Mouse (Mus musculus): Measurements from ENCODE around the gene Yy1.

Yy1 gene

DNA sequence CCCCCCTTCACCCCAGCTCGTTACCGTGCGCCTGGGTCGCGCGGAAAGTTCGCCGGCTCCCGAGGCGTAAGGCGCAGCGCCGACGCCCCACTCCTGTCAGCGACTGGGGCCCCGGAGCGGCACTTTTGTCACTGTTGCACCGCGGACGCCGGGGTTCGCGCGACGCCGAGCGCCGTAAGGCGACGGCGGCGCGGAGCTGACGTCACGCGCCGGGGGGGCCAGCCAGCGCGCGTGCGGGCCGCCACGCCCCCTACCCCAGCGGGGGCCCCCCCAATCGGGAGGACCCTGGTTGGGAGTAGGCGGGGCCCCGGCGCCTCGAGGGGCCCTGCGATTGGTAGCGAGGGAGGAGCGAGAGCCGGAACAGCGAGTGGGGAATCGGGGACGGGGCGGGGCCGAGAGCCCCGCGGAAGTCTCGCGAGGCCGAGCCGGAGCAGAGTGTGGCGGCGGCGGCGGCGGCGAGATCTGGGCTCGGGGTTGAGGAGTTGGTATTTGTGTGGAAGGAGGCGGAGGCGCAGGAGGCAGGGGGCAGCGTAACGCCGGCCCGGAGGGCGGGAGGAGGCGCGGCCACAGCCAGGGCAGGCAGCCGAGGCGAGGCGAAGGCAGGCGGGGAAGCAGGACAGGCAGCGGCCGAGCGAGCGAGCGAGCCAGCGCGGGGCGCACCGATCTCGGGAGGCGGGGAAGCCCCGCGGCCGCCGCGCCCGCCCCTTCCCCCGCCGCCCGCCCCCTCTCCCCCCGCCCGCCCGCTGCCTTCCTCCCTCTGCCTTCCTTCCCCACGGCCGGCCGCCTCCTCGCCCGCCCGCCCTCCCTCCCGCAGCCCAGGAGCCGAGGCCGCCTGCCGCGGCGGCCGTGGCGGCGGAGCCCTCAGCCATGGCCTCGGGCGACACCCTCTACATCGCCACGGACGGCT, at the start of gene Yy1:
Gene Yy1 (plus strand): TSS at position 428 of the 907 bp plus-strand sequence.
- DNase-seq (ENCODE audit: low read depth in 2 of 2, low spot score in 2 of 2) = peak; percentile 98 to 99

- no peak for DNase-seq (ENCODE audit: low read depth in 2 of 2, low spot score in 2 of 2)
These were observed 46.8 kb upstream of the Yy1 start for GRCm38 (mm10) chr12:108745990-108746389.

GRCm38 (mm10) chr12:108749019-108749418, 43.8 kb upstream of the Yy1 start:
- no peak for DNase-seq (ENCODE audit: low read depth in 2 of 2, low spot score in 2 of 2)

DNA sequence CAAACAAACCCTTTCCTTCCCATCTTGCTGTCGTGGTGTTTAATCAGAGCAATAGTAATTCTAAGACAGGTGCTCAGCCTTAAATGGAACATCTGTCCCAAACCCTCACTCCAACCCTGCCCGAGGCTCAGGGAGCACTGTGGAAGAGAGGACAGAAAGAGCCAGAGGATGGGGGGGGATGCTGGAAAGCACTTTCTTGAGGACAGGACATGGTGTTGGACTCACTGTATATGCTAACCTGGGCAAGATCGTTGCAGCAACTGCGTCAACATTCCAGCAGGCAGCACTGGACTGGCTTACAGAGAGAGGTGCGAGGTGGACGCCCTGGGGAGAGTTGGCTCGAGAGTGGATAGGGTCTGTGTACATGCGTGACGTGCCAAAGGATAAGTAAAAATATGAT, 43.3 kb upstream of the Yy1 start:
- DNase-seq (ENCODE audit: low read depth in 2 of 2, low spot score in 2 of 2) = no peak

- DNase-seq (ENCODE audit: low read depth in 2 of 2, low spot score in 2 of 2) = no peak
These were observed 42.5 kb upstream of the Yy1 start for GRCm38 (mm10) chr12:108750226-108750625.

- no peak for DNase-seq (ENCODE audit: low read depth in 2 of 2, low spot score in 2 of 2)
These were observed 41.0 kb upstream of the Yy1 start for GRCm38 (mm10) chr12:108751790-108752189.

- DNase-seq (ENCODE audit: low read depth in 2 of 2, low spot score in 2 of 2) = no peak
These were observed 37.6 kb upstream of the Yy1 start for GRCm38 (mm10) chr12:108755141-108755540.

DNA sequence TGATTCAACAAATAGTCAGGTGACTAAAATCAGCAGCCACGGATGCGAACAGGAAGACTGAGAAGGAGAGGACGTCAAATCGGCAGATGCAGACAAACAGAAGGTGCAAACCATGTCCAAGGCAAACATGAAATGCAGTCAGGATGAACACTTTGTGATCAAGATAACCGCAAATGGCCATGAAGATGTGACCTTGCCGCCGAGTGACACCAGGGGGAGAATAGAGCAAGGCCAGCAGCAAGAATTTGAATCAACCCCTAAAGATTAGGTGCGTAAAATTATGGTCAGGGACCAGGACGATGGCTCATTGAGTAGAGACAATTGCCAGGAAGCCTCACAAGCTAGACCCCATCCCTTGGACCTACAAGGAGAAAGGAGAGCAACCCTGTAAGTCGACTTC, 36.2 kb upstream of the Yy1 start:
- DNase-seq (ENCODE audit: low read depth in 2 of 2, low spot score in 2 of 2) = no peak

GRCm38 (mm10) chr12:108757717-108758257, 35.0 kb upstream of the Yy1 start:
- peak; percentile 99 for DNase-seq (ENCODE audit: low read depth in 2 of 2, low spot score in 2 of 2)

DNA sequence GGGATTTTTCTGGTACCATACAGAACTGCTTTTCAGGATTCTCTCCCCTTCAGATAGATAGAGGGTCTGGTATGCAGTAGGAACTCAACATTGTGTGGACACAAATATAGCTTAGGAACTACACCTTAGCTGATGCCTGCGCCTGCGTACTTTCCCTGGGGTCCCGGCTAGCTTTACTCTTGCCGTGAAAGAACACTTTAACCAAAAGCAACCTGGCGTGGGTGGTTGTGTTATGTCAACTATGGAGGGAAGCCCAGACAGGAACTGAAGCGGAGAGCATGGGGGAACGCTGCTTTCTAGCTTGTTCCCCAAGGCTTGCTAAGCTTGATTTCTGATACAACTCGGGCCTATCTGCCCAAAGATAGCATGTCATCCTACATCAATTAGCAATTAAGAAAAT, 34.5 kb upstream of the Yy1 start:
- DNase-seq (ENCODE audit: low read depth in 2 of 2, low spot score in 2 of 2) = no peak

DNA sequence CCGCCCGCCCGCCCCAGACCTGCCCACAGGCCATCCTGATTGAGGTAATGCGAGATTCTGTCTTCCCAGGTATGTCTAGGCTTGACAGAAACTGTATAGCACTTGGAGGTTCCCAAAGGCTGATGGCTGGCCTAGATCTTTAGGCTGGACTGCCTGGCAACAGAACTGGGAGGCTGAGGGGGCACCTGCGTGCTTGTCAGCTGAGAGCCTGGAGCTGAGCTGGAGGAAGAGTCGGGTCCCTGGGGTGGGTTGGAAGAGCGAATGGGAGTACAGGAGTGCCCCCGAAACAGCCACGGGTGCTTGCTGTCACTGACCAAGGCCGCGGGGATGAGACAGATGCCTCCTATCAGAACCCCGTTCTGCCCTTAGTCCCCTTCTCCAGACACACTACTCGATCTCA, 34.1 kb upstream of the Yy1 start:
- no peak for DNase-seq (ENCODE audit: low read depth in 2 of 2, low spot score in 2 of 2)

GRCm38 (mm10) chr12:108759266-108759665, 33.5 kb upstream of the Yy1 start:
- DNase-seq (ENCODE audit: low read depth in 2 of 2, low spot score in 2 of 2) = no peak

DNA sequence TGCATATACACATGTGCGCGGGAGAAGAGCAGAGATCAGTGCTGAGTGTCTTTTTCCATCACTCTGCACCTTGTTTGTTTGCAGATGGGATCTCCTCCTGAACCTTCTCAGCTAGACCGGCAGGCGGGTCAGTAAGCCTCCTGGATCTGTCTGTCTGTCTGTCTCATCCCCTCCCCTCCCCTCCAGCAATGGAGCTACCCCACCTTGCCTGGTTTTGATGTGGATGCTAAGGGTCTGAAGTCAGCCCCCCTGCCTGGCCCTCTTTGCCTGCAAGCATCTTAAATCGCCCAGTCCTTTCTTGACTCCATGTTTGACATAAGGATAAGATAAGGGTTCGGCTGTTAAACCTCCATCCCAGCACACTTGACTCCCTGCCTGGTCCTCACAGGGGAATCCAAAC, 32.8 kb upstream of the Yy1 start:
- DNase-seq (ENCODE audit: low read depth in 2 of 2, low spot score in 2 of 2) = no peak

DNA sequence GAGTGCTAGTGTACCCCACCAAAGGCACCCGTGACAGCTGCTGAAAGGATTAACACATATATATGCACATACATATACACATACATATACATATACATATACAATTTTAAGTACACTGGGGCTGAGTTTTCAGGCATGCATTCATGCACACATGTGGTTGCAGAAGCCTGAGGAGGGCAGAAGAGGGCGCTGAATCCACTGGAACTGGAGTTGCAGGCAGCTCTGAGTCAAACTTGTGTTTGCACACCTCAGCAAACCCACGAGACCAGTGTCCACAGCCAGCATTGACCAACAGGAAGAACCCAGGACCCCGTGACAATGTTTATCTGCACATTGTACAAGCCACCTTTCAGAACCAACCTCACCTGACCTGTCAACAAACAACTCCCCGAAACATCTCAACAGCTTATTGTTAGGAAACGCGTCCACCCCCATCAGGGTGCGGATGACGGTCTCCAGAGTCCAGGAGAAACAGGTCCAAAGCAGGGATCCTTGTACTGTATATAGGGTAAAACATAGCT, 32.2 kb upstream of the Yy1 start:
- no peak for DNase-seq (ENCODE audit: low read depth in 2 of 2, low spot score in 2 of 2)

DNA sequence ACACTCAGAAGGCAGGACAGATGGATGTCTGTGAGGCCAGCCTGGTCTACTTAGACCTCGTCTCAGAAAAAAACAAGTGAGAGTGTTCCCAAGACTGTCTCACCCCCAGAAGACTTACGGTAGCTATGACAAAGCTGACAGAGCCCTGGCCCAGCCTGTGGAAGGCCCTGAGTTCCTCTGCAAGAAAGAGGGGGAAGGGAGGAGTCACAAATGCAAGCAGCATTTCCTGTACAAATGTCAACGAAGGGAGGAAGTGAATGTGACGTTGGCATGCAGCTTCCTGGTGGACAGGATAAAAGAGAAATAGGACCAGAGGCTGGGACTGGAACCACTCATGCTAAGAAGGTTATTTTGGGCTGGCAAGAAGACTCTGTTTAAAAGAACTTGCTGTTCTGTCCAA, 31.6 kb upstream of the Yy1 start:
- peak; percentile 31 to 55 for DNase-seq (ENCODE audit: low read depth in 2 of 2, low spot score in 2 of 2)

GRCm38 (mm10) chr12:108761665-108762064, 31.1 kb upstream of the Yy1 start:
- DNase-seq (ENCODE audit: low read depth in 2 of 2, low spot score in 2 of 2) = no peak

DNA sequence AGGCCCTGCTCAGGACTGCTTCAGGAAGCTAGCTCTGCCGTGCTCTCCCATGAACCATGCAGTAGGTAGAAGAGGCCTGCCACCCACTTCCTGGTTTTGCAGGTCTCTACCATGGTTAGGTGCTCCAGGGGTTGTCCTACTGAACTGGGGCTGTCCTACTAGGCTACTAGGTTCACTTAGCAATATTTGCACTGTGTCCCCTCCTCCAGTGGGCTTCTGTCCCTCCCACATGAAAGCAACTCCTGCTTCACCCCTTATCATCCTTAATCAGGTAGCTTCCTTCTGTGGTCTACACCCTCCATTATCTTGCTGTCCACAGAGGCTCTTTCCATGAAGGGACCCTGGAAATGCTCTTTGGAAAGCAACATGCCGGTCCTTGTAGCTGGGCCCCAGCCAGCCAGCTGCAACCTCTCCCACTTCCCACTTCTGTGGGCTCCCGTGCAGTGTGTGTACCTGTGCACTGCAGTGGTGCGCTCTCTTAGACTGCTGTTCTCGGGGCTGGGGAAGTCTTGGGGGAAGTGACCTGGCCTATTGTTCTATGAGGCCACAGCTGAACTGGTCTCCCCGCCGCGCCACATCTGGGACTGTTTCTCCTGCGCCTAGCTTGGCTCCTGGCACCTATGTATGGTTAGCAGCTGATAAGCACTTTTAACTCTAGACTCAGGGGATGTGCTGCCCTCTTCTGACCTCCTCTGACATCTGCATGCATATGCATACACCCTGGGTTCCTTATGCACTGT, 29.5 kb upstream of the Yy1 start:
- peak; percentile 47 to 59 for DNase-seq (ENCODE audit: low read depth in 2 of 2, low spot score in 2 of 2)

DNA sequence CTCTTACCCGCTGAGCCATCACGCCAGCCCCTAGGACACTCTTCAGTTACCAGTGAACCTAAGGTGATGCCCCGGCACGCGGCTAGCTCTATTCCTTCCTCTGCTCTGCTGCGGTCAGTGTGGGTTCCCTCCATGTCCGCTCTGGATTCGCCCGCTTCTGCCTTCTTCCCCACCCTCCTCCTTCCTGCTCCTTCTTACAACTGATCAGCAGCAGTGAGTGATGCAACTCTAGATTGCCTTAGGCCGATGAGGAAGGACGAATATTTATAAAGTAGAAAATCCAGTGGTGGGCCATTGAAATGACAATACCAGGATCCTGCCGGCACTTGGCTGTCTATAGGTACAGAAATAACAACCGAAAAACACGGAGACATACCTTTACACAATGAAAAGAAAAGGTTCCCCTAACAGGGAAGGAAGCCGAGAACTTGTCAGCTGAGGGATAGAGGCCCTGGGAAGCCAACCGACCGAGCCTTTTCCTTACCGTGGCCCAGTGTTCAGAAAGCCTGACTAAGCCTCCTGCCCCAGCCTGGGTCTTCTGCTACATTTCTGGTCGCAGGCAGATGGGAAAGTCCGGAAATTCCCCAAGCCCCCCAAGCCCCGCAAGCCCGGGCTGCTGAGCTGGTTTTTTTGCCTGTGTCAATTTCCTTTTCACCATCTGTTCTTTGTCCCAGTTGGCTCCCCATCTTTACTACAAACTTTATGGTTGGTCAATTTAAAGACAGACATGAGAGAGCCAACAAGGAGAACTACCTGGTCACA, 27.7 kb upstream of the Yy1 start:
- peak; percentile 28 to 43 for DNase-seq (ENCODE audit: low read depth in 2 of 2, low spot score in 2 of 2)

GRCm38 (mm10) chr12:108765751-108766221, 27.0 kb upstream of the Yy1 start:
- DNase-seq (ENCODE audit: low read depth in 2 of 2, low spot score in 2 of 2) = peak; percentile 74 to 78

- DNase-seq (ENCODE audit: low read depth in 2 of 2, low spot score in 2 of 2) = no peak
These were observed 26.5 kb upstream of the Yy1 start for GRCm38 (mm10) chr12:108766316-108766715.

DNA sequence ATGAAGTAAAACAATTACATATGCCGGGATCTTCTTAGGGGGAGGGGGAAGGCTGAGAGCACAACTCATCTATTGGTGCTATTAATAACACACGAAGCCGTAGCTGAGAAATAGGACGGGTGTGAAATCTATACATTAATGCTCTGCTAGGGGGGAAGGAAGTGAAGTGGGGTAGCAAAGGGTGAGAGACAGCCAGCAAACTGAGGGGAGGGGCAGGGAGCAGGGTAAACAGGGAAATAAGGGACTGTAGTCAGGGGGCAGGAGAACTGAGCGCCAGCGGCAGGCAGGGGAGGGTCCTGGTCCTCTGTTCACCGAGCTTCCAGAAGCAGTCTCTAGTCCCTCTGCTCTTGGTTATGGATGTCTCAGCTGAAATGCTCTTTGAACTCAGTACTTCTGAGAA, 25.9 kb upstream of the Yy1 start:
- DNase-seq (ENCODE audit: low read depth in 2 of 2, low spot score in 2 of 2) = no peak

All from CD8-positive naive resting alpha-beta T cell, adult 2 months (primary cell).